Mouse (Mus musculus) mouse embryonic stem cell (cell line): ENCODE measurements around the gene 4930572O03Rik.
"Not testable (repeated sequence)": the region's sequence is repeated elsewhere in the genome, so short reads cannot be mapped to it uniquely, and the experiment has no call there.

Experiments
- in situ Hi-C, 2 experiments: fragments of 300-500 bp; cut with MboI; formaldehyde crosslinking; loops; 1 replicate in 1 of 2; 3 replicates in 1 of 2; pipeline ENCODE4 v1.14.3; 2019 to 2020; ENCODE audit warnings: low sequenced_read_pairs in 2 of 2, low pct_unique_long_range_greater_than_20kb in 1 of 2, mixed read lengths in 1 of 2; ENCODE audit not compliant: unreplicated experiment in 1 of 2

Gene 4930572O03Rik

GRCm38 (mm10) chr5:15630068-15630467 is 26.8 kb downstream of the 4930572O03Rik start:
- in situ Hi-C loops: not testable (repeated sequence)

GRCm38 (mm10) chr5:15628136-15628535 is 28.7 kb downstream of the 4930572O03Rik start:
- in situ Hi-C loops: not testable (repeated sequence)

- in situ Hi-C loops: not testable (repeated sequence)
Observed at GRCm38 (mm10) chr5:15618764-15619163, 38.1 kb downstream of the 4930572O03Rik start, which contains the start of gene Speer4d. Gene Speer4d (plus strand): TSS chr5:15619064.

GRCm38 (mm10) chr5:15616195-15616594 is 40.7 kb downstream of the 4930572O03Rik start:
- in situ Hi-C loops: not testable (repeated sequence)

- in situ Hi-C loops: not testable (repeated sequence)
Observed at GRCm38 (mm10) chr5:15610695-15611094, 46.2 kb downstream of the 4930572O03Rik start.

GRCm38 (mm10) chr5:15606677-15607076 is 50.2 kb downstream of the 4930572O03Rik start:
- in situ Hi-C loops: not testable (repeated sequence)

GRCm38 (mm10) chr5:15603585-15603984 is 53.3 kb downstream of the 4930572O03Rik start:
- in situ Hi-C loops: not testable (repeated sequence)

- in situ Hi-C loops: not testable (repeated sequence)
Observed at GRCm38 (mm10) chr5:15603008-15603407, 53.9 kb downstream of the 4930572O03Rik start.

GRCm38 (mm10) chr5:15602424-15602947 is 54.4 kb downstream of the 4930572O03Rik start:
- in situ Hi-C loops: not testable (repeated sequence)
